Mouse (Mus musculus) kidney, postnatal 4 days (tissue): ENCODE measurements around the gene Mterf1a.
"Not testable (repeated sequence)": the region's sequence is repeated elsewhere in the genome, so short reads cannot be mapped to it uniquely, and the experiment has no call there.

Experiments used
- DNase-seq, 2 experiments: peaks; one replicate each; pipeline ENCODE4 v3.0.0; 2021; ENCODE audit warnings: mixed read lengths in 2 of 2

The Mterf1a gene

GRCm38 (mm10) chr5:3893459-3894293 is at the start of gene Mterf1a:
TSS of gene Mterf1a (minus strand) at chr5:3893933.
- peak; percentile 34 to 49 for DNase-seq

- not testable (repeated sequence) for DNase-seq
These were observed 49.4 kb upstream of the Mterf1a start for GRCm38 (mm10) chr5:3943169-3943568.

DNA sequence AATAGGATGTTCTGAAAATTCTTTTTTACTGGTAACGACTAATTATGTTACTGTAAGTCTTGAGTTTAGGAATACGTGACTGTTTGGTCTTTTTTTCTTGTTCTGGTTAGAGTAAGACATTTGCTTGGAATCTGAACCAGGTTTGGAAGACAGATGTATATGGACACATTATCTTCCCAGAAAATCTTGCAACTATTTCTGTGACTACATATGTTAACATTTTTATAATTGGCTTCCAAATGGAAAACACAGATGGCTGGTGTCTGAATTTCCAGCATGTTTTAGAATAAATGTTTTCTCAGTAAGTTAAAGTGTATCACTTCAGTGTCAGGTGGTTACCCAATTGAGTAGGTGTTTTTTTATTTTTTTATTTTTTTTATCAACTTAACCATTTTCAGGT is 47.5 kb upstream of the Mterf1a start:
- no peak for DNase-seq

- DNase-seq: no peak
These were observed 45.6 kb upstream of the Mterf1a start for GRCm38 (mm10) chr5:3939335-3939734.

GRCm38 (mm10) chr5:3938905-3939304 is 45.2 kb upstream of the Mterf1a start:
- DNase-seq: no peak

GRCm38 (mm10) chr5:3935778-3936554 is 42.2 kb upstream of the Mterf1a start:
- DNase-seq: no peak

- no peak for DNase-seq
These were observed 41.5 kb upstream of the Mterf1a start for GRCm38 (mm10) chr5:3935266-3935665.

DNA sequence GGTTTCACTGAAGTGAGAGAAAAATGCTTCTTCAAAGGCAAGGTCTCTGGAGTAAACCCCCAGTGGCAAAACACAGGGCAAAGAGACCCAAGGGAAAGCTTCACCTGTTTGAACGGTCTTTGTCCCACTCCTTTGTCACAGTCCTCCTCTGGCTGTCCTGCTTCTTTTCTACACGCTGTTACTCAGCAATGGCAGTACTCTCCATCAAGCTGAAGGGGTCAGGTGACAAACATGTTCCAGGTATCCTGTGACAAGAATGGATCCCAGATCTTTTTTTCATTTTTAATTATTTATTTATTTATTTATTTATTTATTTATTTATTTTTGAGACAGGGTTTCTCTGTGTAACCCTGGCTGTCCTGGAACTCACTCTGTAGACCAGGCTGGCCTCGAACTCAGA is 39.8 kb upstream of the Mterf1a start:
- no peak for DNase-seq

GRCm38 (mm10) chr5:3931636-3932035 is 37.9 kb upstream of the Mterf1a start:
- no peak for DNase-seq

DNA sequence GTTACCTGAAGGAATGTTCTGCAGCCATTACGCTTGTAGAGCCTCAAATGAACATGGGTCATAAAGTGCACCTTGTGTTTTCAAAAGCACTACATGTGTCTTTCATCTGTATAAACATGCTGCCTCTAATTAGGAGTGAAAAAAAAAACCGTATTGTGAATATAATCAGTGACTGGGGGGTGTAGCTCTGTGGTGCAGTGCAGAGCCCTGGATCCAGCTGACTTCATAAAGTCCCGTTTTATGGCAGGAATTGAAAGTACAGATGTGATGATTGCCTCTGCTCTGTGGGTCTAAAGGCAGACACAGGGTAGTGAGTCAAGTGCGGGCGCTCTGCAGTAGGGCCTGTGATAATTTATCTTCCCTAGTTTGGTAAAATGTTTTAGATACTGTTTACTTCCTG is 37.0 kb upstream of the Mterf1a start:
- DNase-seq: no peak

DNA sequence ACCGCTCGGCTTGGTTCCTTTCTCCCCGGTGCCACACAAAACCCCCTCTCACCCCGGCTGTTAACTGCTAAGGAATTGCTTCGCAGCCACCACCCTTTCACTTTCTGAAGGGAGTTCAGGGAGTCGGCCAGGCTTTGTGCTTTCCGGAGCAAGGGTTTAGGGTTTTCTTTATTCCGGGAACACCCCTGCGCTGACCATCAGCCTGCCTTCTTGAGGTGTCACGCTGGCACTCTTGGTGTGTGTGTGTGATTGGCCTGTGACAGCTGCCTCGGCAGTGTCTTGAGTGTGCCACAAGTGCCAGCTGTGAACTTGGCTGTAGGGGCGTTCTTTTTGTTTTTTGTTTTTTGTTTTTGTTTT is 34.9 kb upstream of the Mterf1a start:
- DNase-seq: peak; percentile 37 to 59

DNA sequence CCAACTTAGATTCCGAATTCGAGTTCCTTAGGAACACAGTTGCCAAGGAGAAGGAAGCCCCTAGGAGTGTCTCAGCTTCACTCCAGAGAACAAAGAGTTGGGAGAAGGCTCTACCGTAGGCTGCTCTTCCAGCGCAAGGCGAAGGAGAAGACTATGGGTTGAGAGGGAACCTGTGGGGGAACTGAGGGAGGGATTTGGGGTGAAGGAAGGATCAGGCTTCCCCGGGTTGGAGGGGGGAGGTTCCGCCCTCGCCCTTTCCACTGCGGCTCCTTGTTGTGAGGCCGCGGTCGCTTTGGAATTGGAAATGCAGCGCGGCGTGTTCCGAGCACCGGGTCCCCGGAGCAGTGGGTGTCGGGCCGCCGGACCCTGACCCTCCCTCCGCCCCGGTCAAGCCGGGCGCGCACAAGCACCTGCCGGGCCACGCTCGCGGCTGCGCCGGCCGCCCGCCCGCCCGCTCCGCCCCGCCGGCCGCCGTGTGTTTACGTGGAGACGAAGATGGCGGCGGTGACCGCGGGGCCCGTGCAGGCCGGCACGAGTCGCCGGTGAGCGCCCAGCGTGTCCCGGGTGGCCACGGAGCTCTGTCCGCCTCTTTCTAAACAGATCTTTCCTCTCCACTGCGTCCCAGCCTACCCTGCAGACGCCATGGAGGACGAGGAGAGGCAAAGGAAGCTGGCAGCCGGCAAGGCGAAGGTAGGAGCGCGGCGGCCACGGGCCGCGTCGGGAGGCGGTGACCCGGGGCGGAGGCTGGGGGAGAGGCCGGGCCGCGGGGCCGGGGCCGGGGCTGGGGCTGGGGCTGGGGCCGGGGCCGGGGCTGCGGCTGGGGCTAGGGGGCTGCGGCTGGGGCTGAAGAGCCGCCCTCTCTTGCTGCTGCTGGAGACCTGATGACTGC is 34.3 kb upstream of the Mterf1a start, which contains the start of gene Akap9:
TSS of gene Akap9 (plus strand) at position 254 of the 889 bp plus-strand sequence.
- DNase-seq: peak; percentile 78 to 87

DNA sequence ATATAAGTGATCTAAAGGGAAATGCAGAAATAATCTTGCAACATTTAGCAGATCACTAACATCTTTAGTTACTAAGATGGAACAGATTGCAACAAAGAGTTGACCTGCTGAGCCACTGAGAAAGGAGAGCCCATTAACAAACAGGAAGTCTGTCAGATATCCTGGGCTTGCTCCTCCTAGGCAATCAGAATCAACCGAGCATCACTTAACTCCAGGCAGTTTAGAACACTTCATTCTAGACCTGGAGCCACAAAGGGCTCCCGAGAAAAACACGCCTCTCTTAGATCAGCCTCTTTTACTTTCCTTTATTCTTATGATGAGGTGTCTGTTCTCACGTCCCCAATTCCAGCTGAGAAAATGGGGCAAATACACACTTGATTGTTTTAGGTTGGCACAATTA is 32.9 kb upstream of the Mterf1a start:
- DNase-seq: no peak

GRCm38 (mm10) chr5:3922350-3922749 is 28.6 kb upstream of the Mterf1a start:
- DNase-seq: no peak

GRCm38 (mm10) chr5:3905471-3905870 is 11.7 kb upstream of the Mterf1a start:
- DNase-seq: no peak

- DNase-seq: not testable (repeated sequence)
These were observed 524 bp upstream of the Mterf1a start for GRCm38 (mm10) chr5:3894294-3894619.

- no peak for DNase-seq
These were observed 4.5 kb downstream of the Mterf1a start for GRCm38 (mm10) chr5:3889201-3889600.

DNA sequence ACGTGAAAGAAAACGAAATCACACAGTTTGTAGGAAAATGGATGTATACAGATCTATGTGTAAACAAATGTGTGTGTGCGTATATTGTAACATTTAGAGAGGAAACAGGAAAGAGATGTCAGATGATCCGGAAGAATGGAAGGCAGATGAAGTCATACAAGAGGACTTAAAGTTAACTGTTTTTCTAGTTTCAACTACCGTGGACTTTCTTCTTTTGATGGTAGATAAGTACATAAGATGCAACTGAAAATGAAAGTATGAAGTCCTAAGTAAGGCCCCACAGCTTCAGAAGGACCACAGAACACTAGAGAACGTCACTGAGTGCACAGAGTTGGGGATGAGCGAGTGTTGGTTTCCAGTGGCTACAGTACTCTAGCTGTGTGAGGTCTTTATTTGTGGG is 6.9 kb downstream of the Mterf1a start:
- not testable (repeated sequence) for DNase-seq

DNA sequence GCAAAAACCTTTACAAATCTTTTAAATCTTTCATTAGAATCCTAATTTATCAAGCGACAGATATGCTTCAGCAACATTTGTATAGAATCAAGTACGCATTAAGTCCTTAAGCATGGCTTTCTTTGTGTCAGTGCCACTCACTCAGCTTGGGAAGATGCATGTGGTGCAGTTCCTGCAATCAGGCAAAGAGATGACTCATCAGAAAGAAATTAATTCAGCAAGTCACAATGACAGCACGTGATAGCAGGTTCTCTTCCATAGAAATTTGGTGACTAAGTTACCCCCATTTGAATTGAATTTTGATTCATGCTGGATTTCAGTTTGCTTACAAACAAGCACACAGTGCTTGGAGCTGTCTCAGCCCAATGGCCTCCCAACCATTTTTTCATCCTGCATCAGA is 20.2 kb downstream of the Mterf1a start:
- no peak for DNase-seq

- DNase-seq: no peak
These were observed 21.4 kb downstream of the Mterf1a start for GRCm38 (mm10) chr5:3872348-3872747.

- no peak for DNase-seq
These were observed 23.6 kb downstream of the Mterf1a start for GRCm38 (mm10) chr5:3870161-3870560.

- peak; percentile 21 to 39 for DNase-seq
These were observed 48.7 kb downstream of the Mterf1a start, which contains the start of gene Lrrd1 for GRCm38 (mm10) chr5:3845026-3845425. TSS of gene Lrrd1 (plus strand) at chr5:3845173.
